Mouse (Mus musculus) forebrain, embryonic 14.5 days (tissue): ENCODE measurements around the gene Vmn2r23. TPM values are rescaled to one million over a fixed set of nuclear protein-coding genes. Genes with fewer than 3 reads are reported as not detected.

Source experiments
- polyA plus RNA-seq: library from polyadenylated mRNA; unstranded; fragments of >200 nt; fragmentation: Nextera tagmentation; extraction: Ambion mirVana; gene quantifications from 2 replicates; pipeline ENCODE4 v1.2.1, GENCODE M21; 2014

The Vmn2r23 gene
- polyA plus RNA-seq, 1 experiment from 2014 or later: not detected

Other genes with a start within 250 kb of the Vmn2r23 start
- not detected in 2 replicates for gene Vmn2r21, start 169.3 kb upstream of the Vmn2r23 start, polyA plus RNA-seq
- not detected in 2 replicates for gene Vmn2r22, start 51.9 kb upstream of the Vmn2r23 start, polyA plus RNA-seq
- not detected in 2 replicates for gene Vmn2r24, start 76.2 kb downstream of the Vmn2r23 start, polyA plus RNA-seq
- not detected in 2 replicates for gene Vmn2r25, start 150.8 kb downstream of the Vmn2r23 start, polyA plus RNA-seq